Mouse (Mus musculus) liver (tissue): ENCODE results near the gene Rela.

Experiments used
- DNase-seq: peaks from one replicate; pipeline ENCODE4 v3.0.0-alpha.2; 2020; ENCODE audit warnings: mixed read lengths

Gene Rela

DNA sequence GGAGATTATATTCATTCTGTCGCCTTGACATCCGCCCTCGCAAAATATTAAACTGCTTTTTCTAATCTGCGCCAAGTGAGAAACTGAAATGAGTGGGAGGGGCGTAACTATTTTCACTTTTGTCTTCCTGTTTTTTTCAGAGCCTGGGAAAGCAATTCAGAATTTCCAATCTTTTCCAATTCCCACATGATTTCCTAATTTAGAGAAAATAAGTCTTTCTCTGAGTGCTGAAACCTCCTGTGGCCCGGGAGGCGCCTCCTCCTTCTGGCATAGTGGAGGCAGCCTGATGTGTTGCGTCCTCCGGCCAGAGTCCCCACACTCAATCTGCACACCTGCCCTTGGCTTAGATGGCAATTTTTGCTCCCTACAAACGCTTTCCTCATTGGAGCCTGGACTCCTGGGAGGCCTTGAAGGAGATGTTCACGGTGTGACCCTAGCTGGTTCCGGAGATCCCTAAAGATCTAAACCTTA lies 677 bp upstream of the Rela start:
- DNase-seq: no peak

- no peak for DNase-seq
Observed at GRCm38 (mm10) chr19:5638416-5639005, 1.2 kb downstream of the Rela start.

DNA sequence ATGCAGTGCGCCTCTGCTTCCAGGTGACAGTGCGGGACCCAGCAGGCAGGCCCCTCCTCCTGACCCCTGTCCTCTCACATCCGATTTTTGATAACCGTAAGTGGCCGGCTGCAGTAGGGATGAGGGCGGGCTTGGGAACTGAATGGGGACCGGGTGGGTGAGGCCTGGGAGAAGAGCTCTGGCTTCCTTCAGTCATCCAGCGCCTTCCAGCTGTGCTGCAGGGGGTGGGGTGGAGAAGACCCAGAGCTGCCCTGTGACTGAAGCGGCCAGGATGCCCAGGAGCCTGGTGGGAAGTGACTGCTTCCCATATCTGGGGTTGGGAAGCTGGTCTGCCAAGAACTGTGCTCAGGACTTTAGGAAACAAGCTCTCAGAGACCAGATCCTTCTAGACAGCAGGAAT lies 3.1 kb downstream of the Rela start:
- DNase-seq: no peak

GRCm38 (mm10) chr19:5641021-5641420 lies 3.7 kb downstream of the Rela start:
- no peak for DNase-seq

GRCm38 (mm10) chr19:5641641-5642040 lies 4.4 kb downstream of the Rela start:
- peak; percentile 35 for DNase-seq

GRCm38 (mm10) chr19:5645280-5645679 lies 8.0 kb downstream of the Rela start:
- DNase-seq: no peak

- DNase-seq: no peak
Observed at GRCm38 (mm10) chr19:5646731-5647330, 9.5 kb downstream of the Rela start.

DNA sequence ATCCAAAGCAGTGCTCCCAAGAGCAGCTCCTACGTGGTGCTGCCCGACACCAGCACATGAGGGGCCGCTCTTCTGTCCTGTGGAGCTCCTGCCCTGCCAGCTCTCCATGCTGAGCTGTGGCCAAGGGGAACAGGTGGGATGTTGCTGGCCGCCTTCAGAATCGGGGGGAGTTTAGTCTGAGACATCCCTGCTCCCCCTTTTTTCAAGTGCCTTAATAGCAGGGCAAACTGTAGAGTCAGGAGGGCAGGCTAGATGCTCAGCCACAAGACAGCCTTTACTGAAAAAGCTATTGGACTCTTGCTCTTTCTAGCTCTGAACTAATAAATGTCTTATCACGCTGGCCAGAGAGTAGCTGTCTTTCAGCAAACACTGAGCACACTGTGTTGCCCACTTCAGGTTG lies 10.5 kb downstream of the Rela start:
- no peak for DNase-seq

- DNase-seq: peak; percentile 79
Observed at GRCm38 (mm10) chr19:5648401-5649297, 11.4 kb downstream of the Rela start.

- DNase-seq: no peak
Observed at GRCm38 (mm10) chr19:5649298-5649741, 12.0 kb downstream of the Rela start.

DNA sequence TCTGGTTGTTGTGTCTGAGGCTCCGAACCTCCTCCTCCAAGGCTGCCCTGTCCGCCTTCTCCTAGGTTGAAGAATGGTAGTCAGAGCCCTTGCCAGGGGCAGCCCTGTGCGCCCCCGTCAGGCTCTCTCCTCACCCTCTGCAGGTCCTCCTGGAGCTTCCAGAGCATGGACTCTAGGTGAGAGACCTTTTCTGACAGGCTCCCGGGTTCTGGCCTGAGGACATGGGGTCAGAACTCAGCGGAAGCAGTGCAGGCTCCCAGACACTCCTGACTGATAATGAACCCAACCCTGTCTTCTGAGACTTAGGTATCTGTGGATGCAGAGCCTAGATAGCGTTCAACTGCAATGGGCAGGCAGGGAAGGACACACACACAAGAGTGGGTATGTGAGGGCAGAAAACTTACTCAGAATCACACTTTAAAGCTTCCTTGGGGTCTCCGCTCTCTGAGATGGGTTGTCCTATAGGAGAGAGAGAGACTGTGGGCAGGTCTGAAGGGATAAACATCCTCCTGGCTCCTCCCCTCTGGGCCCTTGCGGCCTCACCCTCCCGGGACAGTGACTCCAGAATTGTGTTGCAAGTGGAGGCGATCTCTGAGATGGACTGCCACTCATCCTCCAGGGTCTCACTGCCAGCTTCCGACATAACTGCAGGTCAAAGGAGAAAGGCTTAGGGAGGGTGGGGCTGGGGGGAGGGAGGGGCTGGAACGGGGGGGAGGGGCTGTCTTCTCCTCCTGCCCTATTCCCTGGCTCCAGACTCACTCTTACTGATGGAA lies 14.4 kb downstream of the Rela start:
- no peak for DNase-seq

DNA sequence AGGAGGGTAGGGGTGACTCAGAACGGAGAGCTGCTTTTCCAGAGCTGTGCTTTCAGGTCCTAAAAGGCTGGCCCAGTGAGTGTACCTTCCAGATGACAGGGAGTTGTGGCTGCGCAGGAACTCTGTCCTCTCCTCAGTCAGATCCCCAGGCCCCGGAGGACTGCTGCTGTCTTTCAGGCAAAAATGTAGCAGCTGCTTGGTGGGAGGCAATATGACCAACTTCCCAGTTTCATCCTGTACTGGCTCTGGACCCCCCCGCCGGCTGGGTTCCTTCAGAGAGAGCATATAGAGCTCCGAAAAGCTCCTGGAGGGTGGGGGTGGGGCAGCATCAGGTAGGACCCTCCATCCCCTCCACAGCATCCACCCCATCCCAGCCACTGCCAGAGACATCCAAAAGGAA lies 15.3 kb downstream of the Rela start:
- no peak for DNase-seq

GRCm38 (mm10) chr19:5653969-5654719 lies 16.9 kb downstream of the Rela start:
- DNase-seq: peak; percentile 63

- DNase-seq: no peak
Observed at GRCm38 (mm10) chr19:5654720-5655298, 17.5 kb downstream of the Rela start.

DNA sequence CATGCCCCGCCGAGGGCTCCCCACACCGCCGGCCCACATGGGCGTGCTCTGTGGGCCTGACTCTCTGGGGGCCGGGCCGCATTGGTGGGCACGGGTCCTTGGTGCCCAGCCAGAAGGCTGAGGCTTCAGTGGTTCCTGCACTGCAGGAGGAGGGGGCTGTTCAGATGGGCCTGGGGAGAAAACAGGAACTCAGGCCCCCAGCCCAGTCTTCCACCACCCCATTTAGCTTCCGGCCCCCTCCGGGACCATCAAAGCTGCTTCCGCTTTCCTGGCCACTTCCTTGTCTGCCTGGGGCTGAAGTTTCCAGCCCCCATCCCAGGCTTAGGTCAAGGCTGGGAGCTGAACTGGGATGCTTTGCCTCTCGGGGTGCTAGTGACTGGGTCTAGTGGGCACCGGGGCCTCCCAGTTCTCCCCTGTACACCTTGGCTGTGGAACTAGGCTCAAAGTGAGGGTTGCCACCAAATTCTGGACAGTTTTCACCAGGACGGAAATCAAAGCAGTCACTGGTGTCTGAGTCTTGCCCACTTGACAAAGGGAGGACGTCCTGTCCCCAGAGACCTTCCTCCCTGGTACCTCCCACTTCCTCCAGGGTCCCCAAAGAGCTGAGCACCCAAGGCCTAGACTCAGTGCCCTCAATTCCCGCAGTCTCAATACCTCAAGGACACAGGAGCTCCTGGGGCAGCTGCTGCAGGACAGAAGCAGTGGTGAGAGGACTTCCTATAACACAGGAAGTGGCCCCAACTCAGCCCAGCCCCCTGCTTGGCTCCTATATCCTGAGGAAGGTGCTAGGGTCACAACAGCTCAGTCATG lies 23.9 kb downstream of the Rela start:
- peak; percentile 46 for DNase-seq

GRCm38 (mm10) chr19:5662310-5662709 lies 25.0 kb downstream of the Rela start:
- DNase-seq: no peak

- peak; percentile 98 for DNase-seq
Observed at GRCm38 (mm10) chr19:5662981-5663913, 26.0 kb downstream of the Rela start, which contains the start of gene Sipa1. Gene Sipa1, minus strand, starts transcription at chr19:5663707.

- peak; percentile 50 for DNase-seq
Observed at GRCm38 (mm10) chr19:5664669-5665257, 27.5 kb downstream of the Rela start.

- peak; percentile 96 for DNase-seq
Observed at GRCm38 (mm10) chr19:5665465-5665864, 28.2 kb downstream of the Rela start.
